Mouse (Mus musculus) left cerebral cortex, postnatal 36 days (tissue): ENCODE measurements around the gene Tnnc1. TPM values are rescaled to one million over a fixed set of nuclear protein-coding genes. Genes with fewer than 3 reads are reported as not detected.

Experiments used
- DNase-seq, 2 experiments: peaks; one replicate each; pipeline ENCODE4 v3.0.0; 2021 to 2022; ENCODE audit warnings: low spot score in 2 of 2, mixed read lengths in 1 of 2
- intact Hi-C: fragments of 180-260 bp; cut with DNase I; formaldehyde crosslinking; loops from one replicate; pipeline ENCODE4 v1.15.1; 2025
- total RNA-seq, 2 experiments: library from RNA; stranded (reverse); gene quantifications; 2 replicates each; pipeline ENCODE4 v1.2.3; 2021

The Tnnc1 gene
- total RNA-seq, 2 experiments from 2014 or later: 41.9 to 150 TPM

GRCm38 (mm10) chr14:31206472-31206981 lies 1.6 kb upstream of the Tnnc1 start:
- intact Hi-C loops: loop anchor here (5.0 kb wide), 1 partner anchor 46 kb away; the partner anchor contains the start of genes Bap1 and Phf7
- DNase-seq: peak; percentile 93

DNA sequence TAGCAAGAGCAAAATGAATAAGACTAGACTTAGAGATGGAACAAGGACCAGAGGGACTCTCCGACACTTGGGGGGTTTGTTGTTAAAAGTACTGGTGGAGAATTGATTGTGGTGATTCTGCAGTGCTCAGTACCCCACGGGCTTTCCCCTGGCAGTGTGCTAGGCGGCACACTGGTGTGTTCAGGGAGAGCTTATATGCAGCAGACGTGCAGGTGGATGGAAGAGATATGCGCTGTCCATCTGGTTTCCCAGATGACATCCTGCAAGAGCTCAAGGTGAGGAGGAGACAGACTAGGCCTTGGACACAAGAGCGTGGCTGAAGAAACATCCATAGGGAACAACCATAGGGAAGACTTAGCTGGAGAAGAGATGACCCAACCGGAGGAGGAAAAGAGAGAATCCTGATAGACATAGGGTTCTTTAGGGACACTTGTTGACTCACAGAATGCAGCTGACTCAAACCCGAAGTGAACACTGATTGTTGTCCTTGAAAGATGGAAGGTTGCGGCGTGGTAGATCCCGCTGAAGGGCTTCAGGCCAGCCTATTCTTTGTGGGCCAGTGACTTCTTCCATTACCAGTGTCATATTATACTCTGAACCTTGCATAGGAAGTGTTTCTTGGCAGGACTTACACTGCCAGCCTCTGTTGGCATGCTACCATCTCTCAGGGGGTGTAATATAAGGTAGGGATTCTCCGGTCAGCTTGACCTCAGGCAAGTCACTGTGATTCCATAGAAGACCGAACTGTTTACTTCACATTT lies 862 bp upstream of the Tnnc1 start:
- DNase-seq: no peak
- intact Hi-C loops: loop anchor here (5.0 kb wide), 1 partner anchor 45 kb away; the partner anchor contains the start of genes Bap1 and Phf7

DNA sequence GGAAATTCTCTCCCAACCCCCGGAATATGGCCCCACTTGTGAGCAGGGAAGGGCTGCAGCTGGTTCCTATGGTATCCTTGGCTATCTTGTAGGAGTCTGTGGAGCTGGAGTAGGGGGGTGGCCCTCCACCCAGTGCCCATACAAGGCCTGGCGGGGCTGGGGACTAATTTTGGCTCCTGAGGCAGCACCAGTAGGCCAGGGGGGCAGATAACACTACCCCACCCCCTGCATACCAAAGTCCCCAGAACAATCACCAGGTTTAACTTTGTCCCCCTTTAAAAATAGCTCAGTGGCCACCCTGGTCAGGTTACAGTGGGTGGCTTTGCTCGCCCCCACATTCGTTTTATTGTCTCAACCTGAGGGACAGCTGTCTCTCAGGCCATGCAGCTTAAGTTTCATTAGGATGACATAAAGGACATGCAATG lies 1.0 kb downstream of the Tnnc1 start:
- intact Hi-C loops: loop anchor here (5.0 kb wide), 1 partner anchor 43 kb away; the partner anchor contains the start of genes Bap1 and Phf7
- DNase-seq: no peak

DNA sequence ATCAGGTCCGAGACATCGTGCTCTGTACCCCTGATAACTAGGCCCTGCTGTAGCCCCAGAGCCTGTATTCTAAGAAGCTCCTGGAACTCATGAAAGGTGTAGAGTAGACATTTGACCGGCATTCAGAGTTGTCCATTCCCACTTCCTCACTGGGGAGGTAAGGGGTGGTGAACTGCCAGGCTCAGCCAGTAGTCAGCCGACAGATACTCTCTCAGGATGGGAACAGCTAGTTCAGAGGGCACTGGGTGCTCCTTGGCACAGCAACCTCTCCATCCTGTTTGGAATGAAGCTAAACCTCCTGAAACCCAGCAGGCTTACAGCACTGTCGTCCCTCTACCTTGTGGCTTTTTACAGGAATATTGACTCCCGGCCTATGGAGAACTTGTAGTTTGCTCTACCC lies 3.7 kb downstream of the Tnnc1 start:
- intact Hi-C loops: no loop called here
- DNase-seq: no peak

DNA sequence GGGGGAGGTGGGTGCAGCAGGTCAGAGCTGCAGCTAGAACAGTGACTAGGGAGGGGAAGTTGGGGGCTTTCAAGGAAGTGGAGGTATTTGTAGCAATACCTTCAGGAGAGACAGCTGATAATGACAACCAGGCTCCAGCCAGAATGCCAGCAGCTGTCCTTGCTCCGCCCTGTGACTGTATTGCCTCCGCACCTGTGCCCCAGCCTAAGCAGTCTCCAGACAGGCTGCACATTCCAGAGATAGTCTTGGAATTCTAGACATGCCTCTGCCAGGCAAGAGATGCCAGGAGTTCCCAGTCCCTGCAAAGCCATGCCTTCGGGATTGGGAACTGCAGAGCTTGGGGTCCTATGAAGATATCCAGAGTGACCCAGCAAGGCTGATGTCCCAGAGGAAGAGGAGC lies 4.4 kb downstream of the Tnnc1 start:
- intact Hi-C loops: no loop called here

GRCm38 (mm10) chr14:31213868-31214267 lies 5.8 kb downstream of the Tnnc1 start:
- intact Hi-C loops: no loop called here
- DNase-seq: no peak

More for the DNA sequence above, 4.4 kb downstream of the Tnnc1 start:
- DNase-seq: no peak

- DNase-seq: no peak
- intact Hi-C loops: loop anchor here (1.0 kb wide), 1 partner anchor 21 kb away; no protein-coding TSS in a partner anchor
These were observed 6.6 kb downstream of the Tnnc1 start for GRCm38 (mm10) chr14:31214684-31215083.

- intact Hi-C loops: loop anchor here (1.0 kb wide), 1 partner anchor 20 kb away; no protein-coding TSS in a partner anchor
- DNase-seq: peak in 1 of 2 experiments; percentile 44
These were observed 7.3 kb downstream of the Tnnc1 start for GRCm38 (mm10) chr14:31215157-31216002.

- intact Hi-C loops: no loop called here
- no peak for DNase-seq
These were observed 8.7 kb downstream of the Tnnc1 start, which contains the start of gene Nisch for GRCm38 (mm10) chr14:31216846-31217245. TSS of gene Nisch (minus strand) at chr14:31216946.

GRCm38 (mm10) chr14:31217666-31218065 lies 9.6 kb downstream of the Tnnc1 start, which contains the start of gene Sema3g:
TSS of gene Sema3g (plus strand) at chr14:31217860.
- DNase-seq: no peak
- intact Hi-C loops: no loop called here

- peak; percentile 54 to 57 for DNase-seq
- intact Hi-C loops: no loop called here
These were observed 18.9 kb downstream of the Tnnc1 start for GRCm38 (mm10) chr14:31226978-31227377.

- intact Hi-C loops: no loop called here
These were observed 20.1 kb downstream of the Tnnc1 start for GRCm38 (mm10) chr14:31228234-31228633.

DNA sequence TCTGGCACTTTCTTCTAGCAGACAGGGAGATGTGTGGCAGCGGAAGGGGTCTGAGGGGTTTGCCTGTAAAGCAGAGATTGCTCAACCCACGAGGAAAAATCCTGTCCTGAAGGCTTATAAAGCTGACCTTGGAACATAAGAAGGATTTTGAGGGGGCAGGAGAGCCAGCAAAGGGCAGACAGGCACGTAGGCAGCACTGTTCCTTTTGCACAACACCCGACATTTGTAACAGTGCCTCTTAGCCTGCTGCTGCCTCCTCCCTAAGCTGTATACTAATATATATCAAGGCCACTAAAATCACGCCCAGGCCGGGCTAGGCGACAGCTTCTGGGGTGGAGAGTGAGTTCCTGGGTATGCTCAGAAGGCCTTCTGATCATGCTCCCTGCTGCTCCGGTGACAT lies 22.3 kb downstream of the Tnnc1 start:
- DNase-seq: no peak

More at GRCm38 (mm10) chr14:31228234-31228633, 20.1 kb downstream of the Tnnc1 start:
- no peak for DNase-seq

GRCm38 (mm10) chr14:31232404-31233069 lies 24.4 kb downstream of the Tnnc1 start:
- intact Hi-C loops: no loop called here
- DNase-seq: no peak

More for the DNA sequence above, 22.3 kb downstream of the Tnnc1 start:
- intact Hi-C loops: no loop called here

DNA sequence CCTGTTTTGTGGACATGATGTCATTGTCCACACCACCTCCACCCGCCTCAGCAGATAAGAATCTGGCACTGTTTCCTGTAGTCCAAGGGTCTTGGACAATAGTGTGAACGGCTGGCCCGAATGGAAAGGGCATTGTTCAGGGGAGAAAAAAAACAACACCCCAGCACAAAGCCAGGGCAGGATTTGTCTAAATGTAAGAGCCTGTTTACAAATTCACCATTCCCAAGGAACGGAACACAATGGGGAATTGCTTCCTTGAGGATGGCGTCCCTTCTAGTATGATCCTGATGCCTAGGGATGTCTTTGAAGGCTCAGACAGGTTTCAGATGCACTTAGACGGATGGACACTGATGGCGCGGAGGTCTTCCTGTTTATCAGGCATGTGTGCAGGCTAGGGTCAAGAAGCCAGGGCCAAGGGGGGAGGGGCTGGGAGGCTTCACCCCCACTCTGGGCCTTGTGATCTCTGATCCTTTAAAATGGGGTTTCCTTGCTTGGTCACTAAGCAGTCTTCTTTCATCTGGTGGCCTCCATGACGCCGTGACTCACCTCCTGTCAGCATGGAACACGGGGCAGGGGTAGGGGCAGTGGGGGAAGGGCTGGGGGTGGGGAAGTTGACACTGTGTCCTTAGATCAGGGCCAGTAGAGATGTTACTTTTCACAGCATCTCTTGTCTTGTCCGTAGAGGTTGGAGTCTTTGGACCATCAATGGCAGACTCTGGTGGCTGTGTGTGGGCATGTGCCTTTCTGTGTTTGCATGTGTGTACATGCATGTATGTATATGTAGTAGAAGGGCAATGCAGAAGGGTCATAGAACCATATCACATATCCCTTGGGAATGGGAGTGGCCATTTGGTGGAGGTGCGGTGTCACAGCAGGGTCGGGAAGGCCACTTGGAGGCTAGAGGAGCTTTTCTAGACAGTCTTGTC lies 25.2 kb downstream of the Tnnc1 start:
- intact Hi-C loops: no loop called here

GRCm38 (mm10) chr14:31233996-31234591 lies 26.0 kb downstream of the Tnnc1 start:
- intact Hi-C loops: no loop called here
- DNase-seq: peak; percentile 77 to 86

More for the DNA sequence above, 25.2 kb downstream of the Tnnc1 start:
- DNase-seq: no peak

GRCm38 (mm10) chr14:31237101-31237882 lies 29.2 kb downstream of the Tnnc1 start:
- DNase-seq: no peak
- intact Hi-C loops: no loop called here
